Mouse (Mus musculus): ENCODE data around the gene Ech1. TPM values are rescaled to one million over a fixed set of nuclear protein-coding genes. Genes with fewer than 3 reads are reported as not detected.

Ech1 gene
- total RNA-seq, 2 experiments from 2014 or later, result 211 to 220 TPM

GRCm38 (mm10) chr7:28850642-28851041 is 25.6 kb downstream of the Ech1 start:
- DNase-seq (ENCODE audit: low spot score in 2 of 2), result no peak

- no peak for DNase-seq (ENCODE audit: low spot score in 2 of 2)
Observed at GRCm38 (mm10) chr7:28859953-28860352, 34.9 kb downstream of the Ech1 start.

- no peak for DNase-seq (ENCODE audit: low spot score in 2 of 2)
Observed at GRCm38 (mm10) chr7:28860898-28861297, 35.9 kb downstream of the Ech1 start.

- DNase-seq (ENCODE audit: low spot score in 2 of 2), result no peak
Observed at GRCm38 (mm10) chr7:28862817-28863499, 37.9 kb downstream of the Ech1 start.

GRCm38 (mm10) chr7:28863540-28863939 is 38.5 kb downstream of the Ech1 start, which contains the start of gene Lgals7:
TSS of gene Lgals7 (plus strand) at chr7:28863853.
- no peak for DNase-seq (ENCODE audit: low spot score in 2 of 2)

- DNase-seq (ENCODE audit: low spot score in 2 of 2), result no peak
Observed at GRCm38 (mm10) chr7:28864288-28864750, 39.3 kb downstream of the Ech1 start.

- DNase-seq (ENCODE audit: low spot score in 2 of 2), result peak; percentile 54 to 79
Observed at GRCm38 (mm10) chr7:28865481-28866300, 40.7 kb downstream of the Ech1 start.

- peak in 1 of 2 experiments; percentile 36 for DNase-seq (ENCODE audit: low spot score in 2 of 2)
Observed at GRCm38 (mm10) chr7:28866769-28867507, 41.9 kb downstream of the Ech1 start.

GRCm38 (mm10) chr7:28867508-28868340 is 42.7 kb downstream of the Ech1 start:
- peak in 1 of 2 experiments; percentile 80 for DNase-seq (ENCODE audit: low spot score in 2 of 2)

GRCm38 (mm10) chr7:28870901-28871664 is 46.1 kb downstream of the Ech1 start:
- no peak for DNase-seq (ENCODE audit: low spot score in 2 of 2)

- no peak for DNase-seq (ENCODE audit: low spot score in 2 of 2)
Observed at GRCm38 (mm10) chr7:28874565-28874964, 49.5 kb downstream of the Ech1 start.

GRCm38 (mm10) chr7:28876099-28876498 is 51.1 kb downstream of the Ech1 start:
- no peak for DNase-seq (ENCODE audit: low spot score in 2 of 2)

- DNase-seq (ENCODE audit: low spot score in 2 of 2), result no peak
Observed at GRCm38 (mm10) chr7:28877155-28877554, 52.1 kb downstream of the Ech1 start.

- DNase-seq (ENCODE audit: low spot score in 2 of 2), result no peak
Observed at GRCm38 (mm10) chr7:28877856-28878255, 52.8 kb downstream of the Ech1 start.

GRCm38 (mm10) chr7:28879606-28880005 is 54.6 kb downstream of the Ech1 start:
- DNase-seq (ENCODE audit: low spot score in 2 of 2), result no peak

- no peak for DNase-seq (ENCODE audit: low spot score in 2 of 2)
Observed at GRCm38 (mm10) chr7:28880554-28880953, 55.5 kb downstream of the Ech1 start.

GRCm38 (mm10) chr7:28881199-28881598 is 56.2 kb downstream of the Ech1 start, which contains the start of gene Capn12:
TSS of gene Capn12 (plus strand) at chr7:28881422.
- no peak for DNase-seq (ENCODE audit: low spot score in 2 of 2)
